Mouse (Mus musculus) midbrain, embryonic 10.5 days (tissue): ENCODE measurements at regions not wholly inside any gene's neighbourhood (a gene's known extent, or its start where the extent isn't known, plus 50 kb on each side); places are given as distances from the start of the nearest gene placed in this dataset.

Experiments
- DNase-seq: peaks from one replicate; pipeline ENCODE4 v3.0.0-alpha.2; 2017; ENCODE audit warnings: low spot score
- H3K27ac ChIP-seq: fragments of 300-500 bp; sonication (generic); replicated peaks from 2 replicates; pipeline ENCODE4 v1.5.1; 2016; ENCODE audit warnings: mild to moderate bottlenecking
- H3K27me3 ChIP-seq: fragments of 300-500 bp; sonication (generic); 2 replicates; pipeline ENCODE4 v1.6.1; 2016; ENCODE audit warnings: low read depth, mild to moderate bottlenecking; ENCODE audit not compliant: poor library complexity, severe bottlenecking
- H3K36me3 ChIP-seq: fragments of 300-500 bp; sonication (generic); 2 replicates; pipeline ENCODE4 v1.6.1; 2016; ENCODE audit warnings: mild to moderate bottlenecking, moderate library complexity
- H3K4me1 ChIP-seq: fragments of 300-500 bp; sonication (generic); 2 replicates; pipeline ENCODE4 v1.6.1; 2016
- H3K4me3 ChIP-seq: fragments of 300-500 bp; sonication (generic); 2 replicates; pipeline ENCODE4 v1.5.1; 2016; ENCODE audit warnings: mild to moderate bottlenecking, moderate library complexity
- H3K9me3 ChIP-seq: fragments of 300-500 bp; sonication (generic); replicated peaks from 2 replicates; pipeline ENCODE4 v1.6.1; 2016; ENCODE audit warnings: mild to moderate bottlenecking
- WGBS: fragments of 180-500 bp; shearing (Covaris S2); methylation state at CpG from one replicate; pipeline ENCODE4 v1.1.7; 2016; 5-methylcytosine and 5-hydroxymethylcytosine counted together

GRCm38 (mm10) chr14:29879283-29879682 is 88.8 kb upstream of the Selenok start:
- H3K4me1 ChIP-seq, result no peaks in the 10 kb centered on the region
- H3K9me3 ChIP-seq, result no peaks in the 10 kb centered on the region
- no peaks in the 10 kb centered on the region for H3K27me3 ChIP-seq
- WGBS, result 89% methylated on average over 3 of the region's 3 CpGs
- no peaks in the 10 kb centered on the region for H3K36me3 ChIP-seq
- DNase-seq, result no peak
- H3K4me3 ChIP-seq, result no peak overlapping the region
- H3K27ac ChIP-seq, result no peak overlapping the region

- no peaks in the 10 kb centered on the region for H3K4me1 ChIP-seq
- H3K27me3 ChIP-seq, result no peaks in the 10 kb centered on the region
- H3K36me3 ChIP-seq, result no peaks in the 10 kb centered on the region
- WGBS, result 84% methylated on average over 11 of the region's 11 CpGs
- H3K4me3 ChIP-seq, result no peak overlapping the region
- H3K27ac ChIP-seq, result no peak overlapping the region
- H3K9me3 ChIP-seq, result no peaks in the 10 kb centered on the region
- no peak for DNase-seq
Measured at GRCm38 (mm10) chr14:29882666-29883344, 85.3 kb upstream of the Selenok start.

- H3K4me1 ChIP-seq, result 0 out of 2 replicates have a peak, but pooled peaks cover 4% of the 10 kb centered on the region
- no peaks in the 10 kb centered on the region for H3K9me3 ChIP-seq
- H3K4me3 ChIP-seq, result no peak overlapping the region
- no peak overlapping the region for H3K27ac ChIP-seq
- DNase-seq, result no peak
- 90% methylated on average over 2 of the region's 2 CpGs for WGBS
- no peaks in the 10 kb centered on the region for H3K27me3 ChIP-seq
- H3K36me3 ChIP-seq, result no peaks in the 10 kb centered on the region
Measured at GRCm38 (mm10) chr14:29895332-29895988, 72.6 kb upstream of the Selenok start.

- H3K27ac ChIP-seq, result no peak overlapping the region
- DNase-seq, result no peak
- no peaks in the 10 kb centered on the region for H3K36me3 ChIP-seq
- 0 out of 2 replicates have a peak, but pooled peaks cover 4% of the 10 kb centered on the region for H3K4me1 ChIP-seq
- 81% methylated on average over 6 of the region's 6 CpGs for WGBS
- H3K9me3 ChIP-seq, result no peaks in the 10 kb centered on the region
- H3K4me3 ChIP-seq, result no peak overlapping the region
- no peaks in the 10 kb centered on the region for H3K27me3 ChIP-seq
Measured at GRCm38 (mm10) chr14:29895989-29896675, 72.0 kb upstream of the Selenok start.

GRCm38 (mm10) chr14:29900931-29901330 is 67.2 kb upstream of the Selenok start:
- H3K9me3 ChIP-seq, result no peaks in the 10 kb centered on the region
- no peak for DNase-seq
- H3K4me1 ChIP-seq, result peaks cover 11% of the 10 kb centered on the region
- no peak overlapping the region for H3K27ac ChIP-seq
- H3K4me3 ChIP-seq, result no peak overlapping the region
- 87% methylated on average over 6 of the region's 6 CpGs for WGBS
- no peaks in the 10 kb centered on the region for H3K36me3 ChIP-seq
- no peaks in the 10 kb centered on the region for H3K27me3 ChIP-seq

GRCm38 (mm10) chr14:29903574-29903973 is 64.5 kb upstream of the Selenok start:
- DNase-seq, result no peak
- Histone ChIP-seq H3K36me3 (no peaks in the 10 kb centered on the region), H3K9me3 (no peaks in the 10 kb centered on the region), H3K27ac (no peak overlapping the region), H3K27me3 (no peaks in the 10 kb centered on the region), H3K4me1 (peaks cover 23% of the 10 kb centered on the region), H3K4me3 (no peak overlapping the region)
- WGBS, result 71% methylated on average over 3 of the region's 3 CpGs

- Histone ChIP-seq H3K4me3 (no peak overlapping the region), H3K27me3 (0 out of 2 replicates have a peak, but pooled peaks cover under 1% of the 10 kb centered on the region), H3K4me1 (peaks cover 23% of the 10 kb centered on the region), H3K36me3 (no peaks in the 10 kb centered on the region), H3K27ac (no peak overlapping the region), H3K9me3 (no peaks in the 10 kb centered on the region)
- 88% methylated on average over 6 of the region's 6 CpGs for WGBS
- DNase-seq, result no peak
Measured at GRCm38 (mm10) chr14:29904856-29905255, 63.3 kb upstream of the Selenok start.

GRCm38 (mm10) chr14:29909741-29910140 is 58.4 kb upstream of the Selenok start:
- Histone ChIP-seq H3K27ac (no peak overlapping the region), H3K4me3 (no peak overlapping the region), H3K4me1 (peaks cover 12% of the 10 kb centered on the region), H3K27me3 (peaks cover 7% of the 10 kb centered on the region; the same call in 1 of the 2 replicates), H3K9me3 (no peaks in the 10 kb centered on the region), H3K36me3 (no peaks in the 10 kb centered on the region)
- WGBS, result 66% methylated on average over 8 of the region's 8 CpGs
- DNase-seq, result no peak
